Mouse (Mus musculus) hindbrain, embryonic 14.5 days (tissue): ENCODE measurements at regions not wholly inside any gene's neighbourhood (a gene's known extent, or its start where the extent isn't known, plus 50 kb on each side); places are given as distances from the start of the nearest gene placed in this dataset.

Experiments
- ATAC-seq: fragments of 200-750 bp; cut with Nextera tagmentation; 2 replicates; pipeline ENCODE4 v1.8.0; 2017; ENCODE audit warnings: moderate number of reproducible peaks, mild to moderate bottlenecking, moderate TSS enrichment, moderate library complexity; ENCODE audit not compliant: low FRiP score
- DNase-seq: peaks from one replicate; pipeline ENCODE4 v3.0.0-alpha.2; 2015; ENCODE audit warnings: low spot score
- H3K27ac ChIP-seq: fragments of 300-500 bp; sonication (generic); 2 replicates; pipeline ENCODE4 v1.5.1; 2014; ENCODE audit warnings: mild to moderate bottlenecking, moderate library complexity
- H3K27me3 ChIP-seq: fragments of 300-500 bp; sonication (generic); 2 replicates; pipeline ENCODE4 v1.6.1; 2014; ENCODE audit warnings: mild to moderate bottlenecking, low read length, mixed read lengths; ENCODE audit not compliant: control insufficient read depth, insufficient read depth
- H3K36me3 ChIP-seq: fragments of 300-500 bp; sonication (generic); replicated peaks from 2 replicates; pipeline ENCODE4 v1.6.1; 2014; ENCODE audit not compliant: control insufficient read depth, insufficient read depth
- H3K4me1 ChIP-seq: fragments of 300-500 bp; sonication (generic); replicated peaks from 2 replicates; pipeline ENCODE4 v1.6.1; 2014; ENCODE audit warnings: antibody characterized with exemption, low read length, mixed read lengths; ENCODE audit not compliant: control insufficient read depth, insufficient read depth
- H3K4me2 ChIP-seq: fragments of 300-500 bp; sonication (generic); replicated peaks from 2 replicates; pipeline ENCODE4 v1.6.1; 2014; ENCODE audit warnings: mild to moderate bottlenecking, moderate library complexity
- H3K4me3 ChIP-seq: fragments of 300-500 bp; sonication (generic); replicated peaks from 2 replicates; pipeline ENCODE4 v1.5.1; 2014; ENCODE audit warnings: mild to moderate bottlenecking, low read length
- H3K9ac ChIP-seq: fragments of 300-500 bp; sonication (generic); 2 replicates; pipeline ENCODE4 v1.6.1; 2014
- H3K9me3 ChIP-seq: fragments of 300-500 bp; sonication (generic); 2 replicates; pipeline ENCODE4 v1.6.1; 2016; ENCODE audit warnings: low read length; ENCODE audit not compliant: control insufficient read depth
- WGBS: fragments of 180-500 bp; shearing (Covaris S2); extraction: QIAGEN DNeasy Blood & Tissue Kit; methylation state at CpG from one replicate; pipeline ENCODE4 v1.1.7; 2014; 5-methylcytosine and 5-hydroxymethylcytosine counted together

DNA sequence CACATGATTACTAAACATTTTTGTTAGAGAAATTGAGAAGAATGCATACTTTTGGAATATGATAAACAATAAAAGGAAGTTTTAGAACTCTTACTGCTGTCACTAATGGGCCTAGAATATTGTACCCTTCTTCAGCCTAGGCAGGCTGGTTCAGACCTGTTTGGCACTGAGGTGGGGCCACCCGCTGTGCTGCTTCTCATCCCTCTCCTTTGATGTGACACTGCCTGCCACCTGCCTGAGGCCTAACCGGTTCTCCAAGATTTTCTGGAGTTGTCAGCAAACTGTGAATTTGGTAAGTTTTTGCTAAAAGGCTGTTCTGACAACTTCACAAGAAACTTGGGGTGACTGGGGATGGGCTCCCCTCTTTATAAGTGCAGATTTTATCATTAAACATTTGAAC, 714.8 kb downstream of the Slitrk1 start:
- DNase-seq = no peak
- no peaks in the 10 kb centered on the region for H3K9me3 ChIP-seq
- H3K4me2 ChIP-seq = no peak overlapping the region
- no peaks in the 10 kb centered on the region for H3K4me1 ChIP-seq
- H3K9ac ChIP-seq = no peak overlapping the region
- no peak for ATAC-seq
- H3K4me3 ChIP-seq = no peak overlapping the region
- no peaks in the 10 kb centered on the region for H3K27me3 ChIP-seq
- H3K27ac ChIP-seq = no peak overlapping the region
- H3K36me3 ChIP-seq = no peaks in the 10 kb centered on the region
- WGBS = 41% methylated on average over 2 of the region's 2 CpGs

DNA sequence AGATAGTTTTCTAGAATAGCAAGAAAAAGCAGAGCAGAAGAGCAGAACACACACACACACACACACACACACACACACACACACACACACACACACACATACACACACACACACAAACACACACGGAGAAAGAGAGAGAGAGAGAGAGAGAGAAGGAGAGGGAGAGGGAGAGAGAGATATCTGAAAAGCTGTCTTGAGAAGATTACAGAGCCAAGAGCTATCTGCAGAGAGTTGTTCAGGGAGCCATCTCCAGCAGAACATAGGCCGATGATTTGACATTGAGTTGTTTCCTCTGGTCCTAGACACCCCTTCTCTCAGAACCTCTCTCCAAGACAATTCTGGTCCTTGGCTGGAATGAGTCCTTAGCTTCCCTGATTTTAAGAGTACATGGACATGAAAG, 733.0 kb downstream of the Slitrk1 start:
- DNase-seq (no peak), ATAC-seq (no peak)
- no peaks in the 10 kb centered on the region for H3K9me3 ChIP-seq
- no peak overlapping the region for H3K4me3 ChIP-seq
- no peaks in the 10 kb centered on the region for H3K27me3 ChIP-seq
- no peak overlapping the region for H3K9ac ChIP-seq
- 80% methylated on average over 2 of the region's 2 CpGs for WGBS
- H3K4me1 ChIP-seq = no peaks in the 10 kb centered on the region
- no peak overlapping the region for H3K4me2 ChIP-seq
- H3K27ac ChIP-seq = no peak overlapping the region
- no peaks in the 10 kb centered on the region for H3K36me3 ChIP-seq

- no peak for DNase-seq
- H3K9me3 ChIP-seq = no peaks in the 10 kb centered on the region
- no peak overlapping the region for H3K9ac ChIP-seq
Observed at GRCm38 (mm10) chr14:108175275-108175860, 738.6 kb downstream of the Slitrk1 start.

DNA sequence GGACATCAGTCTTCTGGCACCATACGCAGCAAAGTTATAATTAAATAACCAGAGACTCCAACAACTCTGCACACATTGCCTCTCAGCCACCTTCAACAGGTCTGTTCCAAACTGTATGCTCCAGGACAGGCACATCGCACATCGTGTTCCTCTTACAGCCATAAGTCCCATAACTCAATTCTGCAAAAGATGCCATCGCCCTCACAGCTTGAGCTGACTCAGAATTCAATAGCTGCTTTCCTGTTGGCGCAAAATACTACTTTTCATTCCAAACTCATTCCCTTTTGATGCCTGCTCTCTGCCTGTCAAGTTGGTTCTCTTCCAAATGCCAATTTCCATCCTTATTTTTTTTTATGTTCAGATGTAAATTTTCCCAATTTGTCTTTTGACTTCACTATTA, 761.0 kb downstream of the Slitrk1 start:
- Histone ChIP-seq H3K4me3 (no peak overlapping the region), H3K27ac (no peak overlapping the region), H3K4me1 (no peaks in the 10 kb centered on the region), H3K36me3 (no peaks in the 10 kb centered on the region), H3K9me3 (no peaks in the 10 kb centered on the region), H3K9ac (no peak overlapping the region), H3K4me2 (no peak overlapping the region), H3K27me3 (no peaks in the 10 kb centered on the region)
- WGBS = 79% methylated on average over 5 of the region's 5 CpGs
- ATAC-seq (no peak), DNase-seq (no peak)

More at GRCm38 (mm10) chr14:108175275-108175860, 738.6 kb downstream of the Slitrk1 start:
- no peaks in the 10 kb centered on the region for H3K4me1 ChIP-seq
- H3K27me3 ChIP-seq = no peaks in the 10 kb centered on the region
- H3K27ac ChIP-seq = no peak overlapping the region
- ATAC-seq = no peak; the same call in 1 of the 2 replicates
- no peak overlapping the region for H3K4me2 ChIP-seq
- H3K36me3 ChIP-seq = no peaks in the 10 kb centered on the region
- no peak overlapping the region for H3K4me3 ChIP-seq
- 68% methylated on average over 2 of the region's 2 CpGs for WGBS

DNA sequence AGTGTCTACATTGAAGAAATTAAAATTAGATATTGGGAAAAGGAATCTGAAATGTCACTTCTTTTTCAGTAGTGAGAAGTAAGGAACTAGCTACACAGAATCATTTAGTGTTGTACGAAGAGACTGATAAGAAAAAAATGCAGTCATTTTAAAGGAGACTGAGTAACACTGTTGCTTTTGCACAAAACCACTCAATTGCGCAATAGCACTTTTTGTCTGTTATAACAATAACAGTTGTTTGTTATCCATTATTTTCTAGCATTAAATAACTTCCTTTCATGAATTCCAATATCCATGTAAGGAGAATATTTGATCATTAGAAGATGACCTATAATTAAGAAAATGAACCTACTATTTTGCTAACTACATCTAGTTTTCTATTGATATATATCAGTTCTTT, 790.8 kb downstream of the Slitrk1 start:
- Histone ChIP-seq H3K4me1 (no peaks in the 10 kb centered on the region), H3K9me3 (no peaks in the 10 kb centered on the region), H3K36me3 (no peaks in the 10 kb centered on the region), H3K27ac (no peak overlapping the region), H3K9ac (no peak overlapping the region), H3K4me2 (no peak overlapping the region), H3K27me3 (no peaks in the 10 kb centered on the region), H3K4me3 (no peak overlapping the region)
- DNase-seq = no peak
- WGBS = 93% methylated on average over 2 of the region's 2 CpGs
- no peak for ATAC-seq

DNA sequence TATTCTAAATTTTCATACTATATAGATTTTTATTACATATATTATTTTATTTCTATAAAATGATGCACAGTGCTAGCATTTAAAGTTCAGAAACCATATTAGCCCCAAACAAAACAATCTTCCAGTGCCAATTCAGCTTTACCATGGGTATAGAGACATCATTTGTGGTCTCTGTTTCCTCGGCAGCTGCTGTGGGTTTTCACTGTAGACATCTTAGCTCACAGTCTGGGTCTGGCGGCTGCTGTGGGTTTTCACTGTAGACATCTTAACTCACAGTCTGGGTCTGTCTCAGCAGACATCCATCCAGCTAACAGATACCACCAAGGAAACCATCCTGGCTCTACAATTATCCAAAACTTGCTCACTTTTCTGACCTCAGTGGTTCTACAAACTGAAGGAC, 808.9 kb downstream of the Slitrk1 start:
- H3K9ac ChIP-seq = no peak overlapping the region
- H3K9me3 ChIP-seq = no peaks in the 10 kb centered on the region
- no peaks in the 10 kb centered on the region for H3K36me3 ChIP-seq
- H3K4me1 ChIP-seq = no peaks in the 10 kb centered on the region
- no peaks in the 10 kb centered on the region for H3K27me3 ChIP-seq
- H3K27ac ChIP-seq = no peak overlapping the region
- H3K4me3 ChIP-seq = no peak overlapping the region
- H3K4me2 ChIP-seq = no peak overlapping the region
- DNase-seq (no peak), ATAC-seq (no peak)
- 75% methylated on average over 2 of the region's 2 CpGs for WGBS

DNA sequence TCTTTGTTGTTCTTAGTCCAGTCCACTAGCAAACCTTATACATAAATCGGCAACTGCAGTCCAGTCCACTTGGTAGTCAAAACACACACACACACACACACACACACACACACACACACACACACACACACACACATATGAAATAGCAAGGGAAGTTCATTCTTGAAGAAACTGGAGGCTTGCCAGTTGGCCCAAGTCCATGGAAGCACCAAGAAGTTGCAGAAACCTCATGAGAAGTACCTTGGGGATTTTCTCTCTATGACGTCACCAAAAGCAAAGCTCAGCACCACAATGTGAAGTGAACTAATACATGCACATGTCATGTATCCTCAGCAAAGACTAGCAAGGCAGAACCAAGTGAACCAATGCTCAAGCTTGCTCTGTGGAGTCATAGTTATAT, 823.0 kb downstream of the Slitrk1 start:
- DNase-seq = no peak

DNA sequence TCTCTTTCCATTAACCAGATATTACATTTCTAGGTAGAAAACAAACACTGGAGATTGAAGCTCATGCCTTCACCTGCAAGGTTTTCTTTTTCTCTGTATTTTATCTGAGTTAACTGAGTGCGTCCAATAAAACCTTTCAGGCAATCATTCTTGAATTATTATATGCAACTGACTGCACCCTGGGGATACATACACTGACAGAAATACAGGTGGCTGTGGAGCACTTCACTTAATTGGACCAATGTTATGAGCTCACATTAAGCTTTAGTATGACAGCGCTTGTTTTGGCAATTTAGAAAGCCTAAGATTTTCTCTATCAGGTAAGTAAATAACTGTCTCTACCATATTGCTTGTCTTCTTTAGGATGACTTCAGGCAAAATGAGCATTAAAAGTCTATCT, 864.0 kb downstream of the Slitrk1 start:
- Histone ChIP-seq H3K27me3 (no peaks in the 10 kb centered on the region), H3K4me3 (no peak overlapping the region), H3K27ac (no peak overlapping the region), H3K4me2 (no peak overlapping the region), H3K9ac (no peak overlapping the region), H3K9me3 (no peaks in the 10 kb centered on the region), H3K36me3 (no peaks in the 10 kb centered on the region), H3K4me1 (no peaks in the 10 kb centered on the region)
- 74% methylated on average over 2 of the region's 2 CpGs for WGBS
- no peak for DNase-seq
- no peak for ATAC-seq

More for the DNA sequence above, 823.0 kb downstream of the Slitrk1 start:
- no peaks in the 10 kb centered on the region for H3K36me3 ChIP-seq
- 92% methylated on average over 2 of the region's 2 CpGs for WGBS
- H3K4me2 ChIP-seq = no peak overlapping the region
- ATAC-seq = no peak
- no peaks in the 10 kb centered on the region for H3K4me1 ChIP-seq
- no peak overlapping the region for H3K4me3 ChIP-seq
- H3K27ac ChIP-seq = no peak overlapping the region
- no peaks in the 10 kb centered on the region; the same call in 1 of the 2 replicates for H3K9me3 ChIP-seq
- no peaks in the 10 kb centered on the region for H3K27me3 ChIP-seq
- no peak overlapping the region for H3K9ac ChIP-seq

- no peaks in the 10 kb centered on the region for H3K36me3 ChIP-seq
- H3K4me3 ChIP-seq = no peak overlapping the region
- no peak overlapping the region for H3K27ac ChIP-seq
- DNase-seq (no peak), ATAC-seq (no peak)
- H3K9ac ChIP-seq = no peak overlapping the region
- H3K9me3 ChIP-seq = no peaks in the 10 kb centered on the region
- 77% methylated on average over 1 of the region's 1 CpGs for WGBS
- H3K4me2 ChIP-seq = no peak overlapping the region
- H3K4me1 ChIP-seq = no peaks in the 10 kb centered on the region
- no peaks in the 10 kb centered on the region for H3K27me3 ChIP-seq
Observed at GRCm38 (mm10) chr14:108035959-108036358, 878.0 kb downstream of the Slitrk1 start.

DNA sequence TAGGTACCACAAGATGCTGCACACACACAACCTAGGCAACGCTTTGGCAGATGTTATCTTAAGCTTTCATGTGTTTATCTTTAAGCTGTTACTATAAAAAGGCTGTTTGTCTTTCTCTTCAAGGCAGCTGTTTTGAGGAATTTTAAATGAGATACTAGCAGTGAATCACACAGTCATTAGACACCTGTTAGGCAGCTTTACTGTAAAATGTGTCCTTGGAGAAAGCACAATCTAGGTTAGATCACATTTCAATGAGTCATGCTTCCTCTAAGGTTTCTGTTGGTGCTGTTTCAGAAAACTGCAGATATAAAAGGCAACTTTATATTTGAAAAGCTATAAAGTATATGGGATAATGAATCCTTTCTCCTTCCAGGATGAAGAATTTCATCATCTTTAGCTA, 879.8 kb downstream of the Slitrk1 start:
- no peak for DNase-seq
- WGBS = 79% methylated on average over 1 of the region's 1 CpGs
- H3K36me3 ChIP-seq = no peaks in the 10 kb centered on the region
- no peak overlapping the region for H3K27ac ChIP-seq
- H3K9ac ChIP-seq = no peak overlapping the region
- H3K4me2 ChIP-seq = no peak overlapping the region
- H3K9me3 ChIP-seq = no peaks in the 10 kb centered on the region
- no peak for ATAC-seq
- H3K4me1 ChIP-seq = no peaks in the 10 kb centered on the region
- H3K4me3 ChIP-seq = no peak overlapping the region
- H3K27me3 ChIP-seq = no peaks in the 10 kb centered on the region
